ENCODE assay signal across 19 mouse cellular contexts in the genomic region with DNA sequence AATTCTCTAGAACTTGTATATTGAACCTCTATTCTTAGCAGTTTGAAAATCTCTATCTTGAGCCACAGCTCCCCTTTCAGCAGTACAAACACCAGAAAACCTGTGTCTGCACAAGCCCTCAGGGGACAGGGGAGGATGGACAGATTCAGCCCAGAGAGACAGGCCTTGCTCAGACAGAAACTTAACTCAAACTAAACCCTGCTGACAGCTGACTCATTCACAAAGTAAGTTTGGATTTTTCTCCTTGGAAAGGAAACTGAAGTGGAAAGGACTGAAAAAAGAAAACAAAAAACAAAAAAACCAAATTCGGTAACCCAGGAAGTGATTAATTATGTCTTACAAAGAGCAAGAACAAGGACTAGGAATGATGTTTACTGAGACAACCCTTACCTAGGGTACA. TPM values are rescaled to one million over a fixed set of nuclear protein-coding genes. Genes with fewer than 3 reads are reported as not detected.
ATAC-seq and TF ChIP-seq lines count a peak whose summit lies in the region.
"Had no signal": no experiment of that assay in that cellular context is flagged by ENCODE, and none has a peak within 500 bp of the region (broad histone marks: within the 10 kb centered on the region; RNA-seq: fewer than 3 reads in every experiment).

No protein-coding gene starts in this region.

- H3K4me3 ChIP-seq in megakaryocyte, embryonic 14.5 days (replicated peaks) = peak overlapping the region; percentile 38
- H3K4me3 ChIP-seq in ES-Bruce4 (ENCODE audit: low read depth, low read length) = no peak overlapping the region
- no peak overlapping the region for H3K4me3 ChIP-seq in bone marrow macrophage, adult 2 months (ENCODE audit: insufficient read depth, low read length)
- no peak overlapping the region for H3K4me3 ChIP-seq in kidney, embryonic 14.5 days (ENCODE audit: low read length)
- H3K4me3 ChIP-seq: heart, embryonic 15.5 days; hindbrain, embryonic 15.5 days; kidney, embryonic 15.5 days; limb, embryonic 13.5 days; neural tube, embryonic 13.5 days; stomach, embryonic 15.5 days had no signal

- 54% methylated on average over 1 of the region's 1 CpGs for WGBS in kidney, embryonic 14.5 days

- H3K27ac ChIP-seq in ES-Bruce4 (ENCODE audit: insufficient read depth, low read length) = peak overlapping the region; percentile 58; the same call in 1 of the 2 replicates
- peak overlapping the region; percentile 27; the same call in 1 of the 2 replicates for H3K27ac ChIP-seq in bone marrow macrophage, adult 2 months (ENCODE audit: insufficient read depth, low read depth, low read length)
- H3K27ac ChIP-seq in kidney, embryonic 14.5 days (ENCODE audit: low read depth, low read length) = no peak overlapping the region
- H3K27ac ChIP-seq: heart, embryonic 15.5 days; hindbrain, embryonic 15.5 days; kidney, embryonic 15.5 days; limb, embryonic 13.5 days; neural tube, embryonic 13.5 days; stomach, embryonic 15.5 days had no signal

- no peak for TF ChIP-seq EP300 in ES-Bruce4 (IDR thresholded peaks at IDR 0.05; ENCODE audit: insufficient read depth, low read depth, low read length)

- no peak overlapping the region for H3K4me2 ChIP-seq in kidney, embryonic 14.5 days (replicated peaks; ENCODE audit: low read depth, low read length)
- H3K4me2 ChIP-seq: heart, embryonic 15.5 days; hindbrain, embryonic 15.5 days; kidney, embryonic 15.5 days; limb, embryonic 13.5 days; liver, embryonic 11.5 days; midbrain, embryonic 11.5 days; neural tube, embryonic 13.5 days; stomach, embryonic 15.5 days had no signal

- TF ChIP-seq CTCF in ES-Bruce4 (IDR thresholded peaks at IDR 0.05; ENCODE audit: low read depth, low read length) = no peak
- no peak for TF ChIP-seq CTCF in bone marrow macrophage, adult 2 months (IDR thresholded peaks at IDR 0.05; ENCODE audit: low read depth, low read length)

- H3K9me3 ChIP-seq in megakaryocyte, embryonic 14.5 days = no peaks in the 10 kb centered on the region
- H3K9me3 ChIP-seq in ES-Bruce4 (replicated peaks; ENCODE audit: control insufficient read depth, insufficient read depth, low read length, poor library complexity, severe bottlenecking) = no peaks in the 10 kb centered on the region
- no peaks in the 10 kb centered on the region for H3K9me3 ChIP-seq in kidney, embryonic 14.5 days (ENCODE audit: control insufficient read depth, low read length)
- H3K9me3 ChIP-seq: heart, embryonic 15.5 days; hindbrain, embryonic 15.5 days; kidney, embryonic 15.5 days; limb, embryonic 13.5 days; neural tube, embryonic 13.5 days; stomach, embryonic 15.5 days had no signal

- peaks cover 96% of the 10 kb centered on the region for H3K4me1 ChIP-seq in megakaryocyte, embryonic 14.5 days
- H3K4me1 ChIP-seq in ES-Bruce4 (ENCODE audit: control insufficient read depth, insufficient read depth, low read length) = peaks cover 6% of the 10 kb centered on the region
- H3K4me1 ChIP-seq in bone marrow macrophage, adult 2 months (ENCODE audit: control insufficient read depth, insufficient read depth, low read length) = peaks cover 72% of the 10 kb centered on the region
- H3K4me1 ChIP-seq in kidney, embryonic 14.5 days (ENCODE audit: control insufficient read depth, insufficient read depth, low read length) = no peaks in the 10 kb centered on the region

- TF ChIP-seq POLR2A in ES-Bruce4 (IDR thresholded peaks at IDR 0.05; ENCODE audit: insufficient read depth, low read length) = no peak
- no peak for TF ChIP-seq POLR2A in bone marrow macrophage, adult 2 months (IDR thresholded peaks at IDR 0.05; ENCODE audit: borderline replicate concordance, low read depth, low read length)

- no peak for ATAC-seq in megakaryocyte, adult 5-6 weeks (ENCODE audit: poor library complexity, severe bottlenecking)
- no peak for ATAC-seq in monocyte, adult 5-6 weeks (replicated peaks; ENCODE audit: insufficient number of reproducible peaks, low FRiP score, low TSS enrichment, poor library complexity, severe bottlenecking)
- no peak for ATAC-seq in kidney, embryonic 14.5 days (ENCODE audit: low FRiP score, low TSS enrichment)
- ATAC-seq: activated CD4-positive, CD25-positive, alpha-beta regulatory T cell, adult 4 months; forebrain, embryonic 14.5 days; inflammation-experienced regulatory T-cells, adult 6 months; liver, postnatal 0 days; midbrain, embryonic 16.5 days had no signal

- peaks cover 10% of the 10 kb centered on the region for H3K36me3 ChIP-seq in megakaryocyte, embryonic 14.5 days (replicated peaks; ENCODE audit: low read length)
- no peaks in the 10 kb centered on the region for H3K36me3 ChIP-seq in ES-Bruce4 (ENCODE audit: control insufficient read depth, insufficient read depth, low read length, poor library complexity, severe bottlenecking)
- H3K36me3 ChIP-seq in kidney, embryonic 14.5 days (ENCODE audit: control insufficient read depth, insufficient read depth, low read length) = no peaks in the 10 kb centered on the region
- H3K36me3 ChIP-seq: heart, embryonic 15.5 days; hindbrain, embryonic 15.5 days; kidney, embryonic 15.5 days; limb, embryonic 13.5 days; neural tube, embryonic 13.5 days; stomach, embryonic 15.5 days had no signal

- no peak overlapping the region for H3K9ac ChIP-seq in ES-Bruce4 (ENCODE audit: low read depth, poor library complexity, severe bottlenecking)
- no peak overlapping the region for H3K9ac ChIP-seq in kidney, embryonic 14.5 days (ENCODE audit: low read depth, low read length)
- H3K9ac ChIP-seq: heart, embryonic 15.5 days; hindbrain, embryonic 15.5 days; kidney, embryonic 15.5 days; limb, embryonic 13.5 days; liver, postnatal 0 days; neural tube, embryonic 13.5 days; stomach, embryonic 15.5 days had no signal

- no peaks in the 10 kb centered on the region for H3K27me3 ChIP-seq in megakaryocyte, embryonic 14.5 days (replicated peaks)
- no peaks in the 10 kb centered on the region for H3K27me3 ChIP-seq in ES-Bruce4 (ENCODE audit: control insufficient read depth, insufficient read depth, low read length, poor library complexity, severe bottlenecking)
- no peaks in the 10 kb centered on the region for H3K27me3 ChIP-seq in kidney, embryonic 14.5 days (ENCODE audit: control insufficient read depth, insufficient read depth, low read length)
- H3K27me3 ChIP-seq: heart, embryonic 15.5 days; hindbrain, embryonic 15.5 days; kidney, embryonic 15.5 days; limb, embryonic 13.5 days; neural tube, embryonic 13.5 days; stomach, embryonic 15.5 days had no signal

RNA-seq across cellular contexts. Expression of a gene that starts 22.9 kb away (rescaled TPM):
- 10.0 and 13.2 TPM in 2 replicates for polyA plus RNA-seq in megakaryocyte, embryonic 14.5 days (2012; ENCODE audit: insufficient read depth, low replicate concordance)
- total RNA-seq in megakaryocyte, adult 5-6 weeks (2015) = 28.5 and 36.0 TPM in 2 replicates
- total RNA-seq in megakaryocyte, adult 5-6 weeks (2017) = 28.9 and 32.6 TPM in 2 replicates
- polyA plus RNA-seq in ES-Bruce4 (2011; ENCODE audit: insufficient read depth, insufficient read length, low read depth, missing spikeins) = 50.1 and 55.4 TPM in 2 replicates
- polyA plus RNA-seq in bone marrow macrophage, adult 2 months (2012; ENCODE audit: insufficient read depth, insufficient read length, missing spikeins) = 48.7 and 51.2 TPM in 2 replicates
- 48.5 to 62.6 TPM (median 52.8 TPM) in 3 replicates for total RNA-seq in monocyte, adult 5-6 weeks (2017)
- 43.2 and 81.7 TPM in 2 replicates for polyA plus RNA-seq in kidney, embryonic 14.5 days (2014; fragmentation: Nextera tagmentation; extraction: Ambion mirVana)

RNA-seq across cellular contexts. Expression of a gene that starts 41.8 kb away (rescaled TPM):
- 26.6 and 26.8 TPM in 2 replicates for polyA plus RNA-seq in megakaryocyte, embryonic 14.5 days (2012; ENCODE audit: insufficient read depth, low replicate concordance)
- total RNA-seq in megakaryocyte, adult 5-6 weeks (2015) = 14.5 and 15.3 TPM in 2 replicates
- total RNA-seq in megakaryocyte, adult 5-6 weeks (2017) = 48.1 and 50.4 TPM in 2 replicates
- 72.1 and 75.7 TPM in 2 replicates for polyA plus RNA-seq in ES-Bruce4 (2011; ENCODE audit: insufficient read depth, insufficient read length, low read depth, missing spikeins)
- 20.4 TPM in 2 replicates for polyA plus RNA-seq in bone marrow macrophage, adult 2 months (2012; ENCODE audit: insufficient read depth, insufficient read length, missing spikeins)
- 80.0 to 90.5 TPM (median 85.6 TPM) in 3 replicates for total RNA-seq in monocyte, adult 5-6 weeks (2017)
- polyA plus RNA-seq in kidney, embryonic 14.5 days (2014; fragmentation: Nextera tagmentation; extraction: Ambion mirVana) = 43.5 and 55.8 TPM in 2 replicates
